Mouse (Mus musculus): ENCODE measurements at regions not wholly inside any gene's neighbourhood (a gene's known extent, or its start where the extent isn't known, plus 50 kb on each side); places are given as distances from the start of the nearest gene placed in this dataset.
"Not testable (repeated sequence)": the region's sequence is repeated elsewhere in the genome, so short reads cannot be mapped to it uniquely, and the experiment has no call there.

GRCm38 (mm10) chr17:48672749-48673148, 218.0 kb downstream of the Unc5cl start:
- 83% methylated on average over 3 of the region's 3 CpGs for WGBS

GRCm38 (mm10) chr17:48678216-48678832, 223.6 kb downstream of the Unc5cl start:
- Histone ChIP-seq H3K36me3 (no peaks in the 10 kb centered on the region), H3K9me3 (replicated peaks) (no peaks in the 10 kb centered on the region), H3K4me1 (peaks cover 4% of the 10 kb centered on the region; the same call in 1 of the 2 replicates), H3K27ac (replicated peaks) (peak overlapping the region; percentile 56; the same call in 1 of the 2 replicates), H3K4me3 (replicated peaks) (no peak overlapping the region), H3K27me3 (replicated peaks) (no peaks in the 10 kb centered on the region), H3K9ac (replicated peaks) (no peak overlapping the region), H3K4me2 (no peak overlapping the region)
- WGBS: 52% methylated on average over 12 of the region's 12 CpGs
- ATAC-seq (ENCODE audit: low FRiP score): no peak

More at GRCm38 (mm10) chr17:48672749-48673148, 218.0 kb downstream of the Unc5cl start:
- H3K4me3 ChIP-seq (replicated peaks): no peak overlapping the region
- H3K9me3 ChIP-seq (replicated peaks): 0 out of 2 replicates have a peak, but pooled peaks cover 5% of the 10 kb centered on the region
- no peaks in the 10 kb centered on the region for H3K4me1 ChIP-seq
- no peaks in the 10 kb centered on the region for H3K27me3 ChIP-seq (replicated peaks)
- ATAC-seq (ENCODE audit: low FRiP score): no peak
- no peak overlapping the region for H3K9ac ChIP-seq (replicated peaks)
- no peak overlapping the region for H3K27ac ChIP-seq (replicated peaks)
- H3K4me2 ChIP-seq: no peak overlapping the region
- no peaks in the 10 kb centered on the region for H3K36me3 ChIP-seq

- WGBS: 87% methylated on average over 10 of the region's 10 CpGs
- no peak for ATAC-seq (ENCODE audit: low FRiP score)
These were observed 225.6 kb downstream of the Unc5cl start for GRCm38 (mm10) chr17:48680331-48680730.

GRCm38 (mm10) chr17:48688944-48689343, 234.2 kb downstream of the Unc5cl start:
- H3K4me3 ChIP-seq (replicated peaks): no peak overlapping the region
- WGBS: 88% methylated on average over 2 of the region's 2 CpGs
- no peak overlapping the region for H3K27ac ChIP-seq (replicated peaks)
- no peaks in the 10 kb centered on the region for H3K4me1 ChIP-seq
- ATAC-seq (ENCODE audit: low FRiP score): no peak
- H3K4me2 ChIP-seq: no peak overlapping the region
- H3K36me3 ChIP-seq: no peaks in the 10 kb centered on the region
- H3K9me3 ChIP-seq (replicated peaks): no peaks in the 10 kb centered on the region
- no peak overlapping the region for H3K9ac ChIP-seq (replicated peaks)
- H3K27me3 ChIP-seq (replicated peaks): no peaks in the 10 kb centered on the region

More at GRCm38 (mm10) chr17:48680331-48680730, 225.6 kb downstream of the Unc5cl start:
- no peak overlapping the region for H3K9ac ChIP-seq (replicated peaks)
- H3K36me3 ChIP-seq: no peaks in the 10 kb centered on the region
- no peak overlapping the region for H3K4me2 ChIP-seq
- H3K27ac ChIP-seq (replicated peaks): no peak overlapping the region
- H3K27me3 ChIP-seq (replicated peaks): no peaks in the 10 kb centered on the region
- peaks cover 4% of the 10 kb centered on the region; the same call in 1 of the 2 replicates for H3K4me1 ChIP-seq
- no peak overlapping the region for H3K4me3 ChIP-seq (replicated peaks)
- H3K9me3 ChIP-seq (replicated peaks): no peaks in the 10 kb centered on the region

- H3K27me3 ChIP-seq (replicated peaks): no peaks in the 10 kb centered on the region
- H3K27ac ChIP-seq (replicated peaks): no peak overlapping the region
- ATAC-seq (ENCODE audit: low FRiP score): no peak
- no peak overlapping the region for H3K9ac ChIP-seq (replicated peaks)
- H3K36me3 ChIP-seq: no peaks in the 10 kb centered on the region
- peaks cover 4% of the 10 kb centered on the region; the same call in 1 of the 2 replicates for H3K9me3 ChIP-seq (replicated peaks)
- WGBS: 94% methylated on average over 5 of the region's 5 CpGs
- no peak overlapping the region for H3K4me2 ChIP-seq
- no peaks in the 10 kb centered on the region for H3K4me1 ChIP-seq
- no peak overlapping the region for H3K4me3 ChIP-seq (replicated peaks)
These were observed 233.7 kb upstream of the Lrfn2 start for GRCm38 (mm10) chr17:48698456-48698855.

- no peak for ATAC-seq (ENCODE audit: low FRiP score)
- Histone ChIP-seq H3K27ac (replicated peaks) (no peak overlapping the region), H3K4me1 (no peaks in the 10 kb centered on the region), H3K36me3 (no peaks in the 10 kb centered on the region), H3K4me3 (replicated peaks) (no peak overlapping the region), H3K4me2 (no peak overlapping the region), H3K27me3 (replicated peaks) (no peaks in the 10 kb centered on the region), H3K9ac (replicated peaks) (no peak overlapping the region), H3K9me3 (replicated peaks) (peaks cover 4% of the 10 kb centered on the region; the same call in 1 of the 2 replicates)
- 24% methylated on average over 10 of the region's 10 CpGs for WGBS
These were observed 231.6 kb upstream of the Lrfn2 start for GRCm38 (mm10) chr17:48700591-48700990.

- H3K27me3 ChIP-seq (replicated peaks): no peaks in the 10 kb centered on the region
- no peak overlapping the region for H3K27ac ChIP-seq (replicated peaks)
- no peaks in the 10 kb centered on the region for H3K9me3 ChIP-seq (replicated peaks)
- no peaks in the 10 kb centered on the region for H3K36me3 ChIP-seq
- H3K4me1 ChIP-seq: peaks cover 14% of the 10 kb centered on the region
- H3K4me3 ChIP-seq (replicated peaks): no peak overlapping the region
- H3K9ac ChIP-seq (replicated peaks): no peak overlapping the region
- no peak overlapping the region for H3K4me2 ChIP-seq
- no peak for ATAC-seq (ENCODE audit: low FRiP score)
- WGBS: 87% methylated on average over 4 of the region's 4 CpGs
These were observed 211.7 kb upstream of the Lrfn2 start for GRCm38 (mm10) chr17:48720506-48720905.

GRCm38 (mm10) chr17:48723286-48723685, 208.9 kb upstream of the Lrfn2 start:
- Histone ChIP-seq H3K36me3 (no peaks in the 10 kb centered on the region), H3K9ac (replicated peaks) (no peak overlapping the region), H3K4me2 (no peak overlapping the region), H3K4me1 (peaks cover 14% of the 10 kb centered on the region), H3K9me3 (replicated peaks) (no peaks in the 10 kb centered on the region), H3K27ac (replicated peaks) (no peak overlapping the region), H3K4me3 (replicated peaks) (no peak overlapping the region), H3K27me3 (replicated peaks) (no peaks in the 10 kb centered on the region)
- ATAC-seq (ENCODE audit: low FRiP score): no peak
- WGBS: 68% methylated on average over 10 of the region's 10 CpGs

- no peak overlapping the region for H3K4me2 ChIP-seq
- 83% methylated on average over 11 of the region's 11 CpGs for WGBS
- H3K27me3 ChIP-seq (replicated peaks): no peaks in the 10 kb centered on the region
These were observed 207.6 kb upstream of the Lrfn2 start for GRCm38 (mm10) chr17:48724513-48725112.

GRCm38 (mm10) chr17:48726460-48726859, 205.7 kb upstream of the Lrfn2 start:
- no peak overlapping the region for H3K4me3 ChIP-seq (replicated peaks)
- H3K9ac ChIP-seq (replicated peaks): no peak overlapping the region
- no peak for ATAC-seq (ENCODE audit: low FRiP score)
- no peak overlapping the region for H3K4me2 ChIP-seq
- no peaks in the 10 kb centered on the region for H3K27me3 ChIP-seq (replicated peaks)
- WGBS: 73% methylated on average over 3 of the region's 3 CpGs
- H3K9me3 ChIP-seq (replicated peaks): no peaks in the 10 kb centered on the region
- H3K27ac ChIP-seq (replicated peaks): no peak overlapping the region
- peaks cover 11% of the 10 kb centered on the region for H3K4me1 ChIP-seq
- no peaks in the 10 kb centered on the region for H3K36me3 ChIP-seq

More at GRCm38 (mm10) chr17:48724513-48725112, 207.6 kb upstream of the Lrfn2 start:
- no peaks in the 10 kb centered on the region for H3K36me3 ChIP-seq
- no peaks in the 10 kb centered on the region for H3K9me3 ChIP-seq (replicated peaks)
- no peak overlapping the region for H3K27ac ChIP-seq (replicated peaks)
- no peak overlapping the region for H3K4me3 ChIP-seq (replicated peaks)
- H3K9ac ChIP-seq (replicated peaks): no peak overlapping the region
- peaks cover 14% of the 10 kb centered on the region for H3K4me1 ChIP-seq
- ATAC-seq (ENCODE audit: low FRiP score): no peak

GRCm38 (mm10) chr17:48733801-48734200, 198.4 kb upstream of the Lrfn2 start:
- 0 out of 2 replicates have a peak, but pooled peaks have one; percentile 21 for ATAC-seq (ENCODE audit: low FRiP score)
- no peaks in the 10 kb centered on the region for H3K36me3 ChIP-seq
- H3K4me2 ChIP-seq: no peak overlapping the region
- H3K9ac ChIP-seq (replicated peaks): no peak overlapping the region
- no peak overlapping the region for H3K27ac ChIP-seq (replicated peaks)
- 43% methylated on average over 9 of the region's 9 CpGs for WGBS
- H3K27me3 ChIP-seq (replicated peaks): no peaks in the 10 kb centered on the region
- no peaks in the 10 kb centered on the region for H3K9me3 ChIP-seq (replicated peaks)
- no peak overlapping the region for H3K4me3 ChIP-seq (replicated peaks)
- H3K4me1 ChIP-seq: peaks cover 6% of the 10 kb centered on the region

GRCm38 (mm10) chr17:48737181-48737580, 195.0 kb upstream of the Lrfn2 start:
- H3K4me2 ChIP-seq; H3K9me3 ChIP-seq (replicated peaks); ATAC-seq (ENCODE audit: low FRiP score); H3K4me3 ChIP-seq (replicated peaks); H3K27me3 ChIP-seq (replicated peaks); H3K27ac ChIP-seq (replicated peaks); H3K9ac ChIP-seq (replicated peaks); H3K36me3 ChIP-seq; H3K4me1 ChIP-seq: not testable (repeated sequence)
- 74% methylated on average over 2 of the region's 2 CpGs for WGBS

Data from neural tube, embryonic 15.5 days (tissue).